Mouse (Mus musculus) cerebellum, adult 9-11 months (tissue): ENCODE results near the gene Meaf6.
A peak's percentile ranks its signal among the peaks of the same experiment; 100 is the strongest.

Experiments
- DNase-seq: peaks from one replicate; pipeline ENCODE4 v3.0.0; 2022

Meaf6 gene

GRCm38 (mm10) chr4:125116090-125116861 lies 31.3 kb downstream of the Meaf6 start:
- peak; percentile 81 for DNase-seq

- DNase-seq: no peak
These were observed 32.0 kb downstream of the Meaf6 start for GRCm38 (mm10) chr4:125116929-125117328.

DNA sequence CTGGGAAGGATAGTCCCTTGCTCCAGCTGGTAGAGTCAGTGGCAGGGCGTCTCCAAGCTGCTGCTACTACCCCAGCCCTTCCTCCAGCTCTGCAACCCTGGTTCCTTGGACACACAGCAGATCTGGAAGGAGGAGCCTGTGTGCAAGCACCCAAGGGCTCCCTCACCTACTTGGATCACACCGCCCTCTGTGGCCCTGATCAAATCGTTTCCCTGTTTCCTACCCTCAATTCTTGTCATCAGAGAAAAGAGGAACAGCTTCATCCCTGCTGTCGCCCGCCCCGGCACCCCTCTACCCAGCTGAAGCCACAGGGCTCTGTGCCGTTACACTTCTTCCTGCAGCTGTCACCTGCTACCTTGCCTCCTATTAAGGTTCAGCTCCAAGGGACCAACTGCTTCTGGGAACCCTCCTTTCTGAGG lies 33.0 kb downstream of the Meaf6 start:
- DNase-seq: no peak

DNA sequence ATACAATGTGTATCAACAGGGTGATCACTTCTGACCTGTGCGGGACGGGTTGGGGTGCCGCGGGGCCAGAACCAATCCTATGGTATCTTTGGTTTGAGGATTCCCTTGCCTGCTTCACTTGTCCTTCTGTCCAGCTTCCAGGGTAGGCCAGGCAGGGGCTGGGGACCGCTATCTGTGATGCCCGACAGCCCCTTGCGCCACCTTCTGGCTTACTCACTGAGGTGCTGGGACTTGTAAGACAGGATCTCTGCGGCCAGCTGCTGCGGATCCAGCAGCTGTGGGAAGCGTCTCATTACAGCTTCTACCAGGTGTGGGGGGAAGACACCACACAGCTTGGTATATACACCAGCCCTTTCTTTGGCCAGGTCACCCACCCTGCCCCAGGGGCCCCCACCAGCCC lies 34.1 kb downstream of the Meaf6 start:
- no peak for DNase-seq

- no peak for DNase-seq
These were observed 34.8 kb downstream of the Meaf6 start for GRCm38 (mm10) chr4:125119721-125120120.

DNA sequence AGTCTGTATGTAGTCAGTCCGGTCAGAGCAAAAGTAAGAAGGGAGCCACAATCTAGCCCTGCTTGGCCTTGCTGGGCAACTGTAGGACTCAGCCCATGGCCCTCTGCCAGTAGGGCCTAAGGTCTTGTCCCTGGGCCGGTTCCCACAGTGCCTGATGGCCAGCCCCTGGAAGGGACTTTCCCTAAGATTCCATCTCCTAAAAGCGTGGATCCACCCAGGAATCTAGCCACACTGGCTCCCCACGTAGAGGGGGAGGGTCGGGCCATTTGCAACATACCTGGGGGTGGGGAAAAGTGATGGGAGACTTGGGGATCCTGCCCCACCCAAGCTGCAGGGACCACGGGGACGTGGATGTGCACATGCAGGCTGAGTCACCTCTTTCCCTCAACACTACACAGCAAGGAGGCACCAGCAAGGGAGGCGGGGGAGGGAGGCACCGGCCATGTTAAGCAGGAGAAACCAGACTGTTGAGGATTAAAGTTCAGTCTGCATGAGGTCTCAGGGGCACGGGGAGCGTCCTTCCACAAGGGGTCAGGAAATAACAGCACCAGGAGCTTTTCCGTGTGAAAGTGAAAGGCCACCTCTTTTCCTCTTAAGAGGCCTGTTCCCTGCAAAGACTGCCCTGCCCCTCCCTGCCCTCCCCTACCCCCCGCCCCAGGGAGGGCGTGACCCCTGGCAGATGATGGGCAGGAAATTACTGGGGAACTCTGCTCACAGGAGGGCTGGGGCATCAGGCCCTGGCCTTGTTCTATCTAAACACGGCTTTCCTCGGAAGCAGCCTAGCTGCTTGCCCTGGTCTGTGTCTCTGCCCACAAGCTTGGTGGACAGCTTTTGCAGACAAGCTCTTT lies 37.7 kb downstream of the Meaf6 start:
- no peak for DNase-seq

DNA sequence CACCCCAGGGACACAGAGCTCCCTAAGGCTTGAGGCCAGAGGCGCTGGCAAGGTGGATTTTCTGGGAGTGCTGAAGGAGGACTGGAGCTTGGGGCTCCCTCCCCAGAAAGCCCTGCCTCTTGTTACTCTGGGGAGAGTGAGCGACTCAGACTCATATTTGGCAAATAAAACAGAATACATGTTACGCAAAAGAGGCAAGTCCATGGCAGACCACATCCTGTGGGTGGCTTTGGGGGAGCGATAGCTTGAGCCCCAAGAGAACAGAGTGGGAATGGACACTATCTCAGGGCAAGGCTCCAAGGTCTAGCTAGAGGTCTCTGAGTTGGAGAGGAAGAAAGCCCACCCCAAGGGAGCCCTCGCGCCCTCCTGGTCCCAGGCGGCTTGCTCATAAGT lies 38.3 kb downstream of the Meaf6 start:
- no peak for DNase-seq

GRCm38 (mm10) chr4:125124424-125125209 lies 39.7 kb downstream of the Meaf6 start:
- DNase-seq: no peak

DNA sequence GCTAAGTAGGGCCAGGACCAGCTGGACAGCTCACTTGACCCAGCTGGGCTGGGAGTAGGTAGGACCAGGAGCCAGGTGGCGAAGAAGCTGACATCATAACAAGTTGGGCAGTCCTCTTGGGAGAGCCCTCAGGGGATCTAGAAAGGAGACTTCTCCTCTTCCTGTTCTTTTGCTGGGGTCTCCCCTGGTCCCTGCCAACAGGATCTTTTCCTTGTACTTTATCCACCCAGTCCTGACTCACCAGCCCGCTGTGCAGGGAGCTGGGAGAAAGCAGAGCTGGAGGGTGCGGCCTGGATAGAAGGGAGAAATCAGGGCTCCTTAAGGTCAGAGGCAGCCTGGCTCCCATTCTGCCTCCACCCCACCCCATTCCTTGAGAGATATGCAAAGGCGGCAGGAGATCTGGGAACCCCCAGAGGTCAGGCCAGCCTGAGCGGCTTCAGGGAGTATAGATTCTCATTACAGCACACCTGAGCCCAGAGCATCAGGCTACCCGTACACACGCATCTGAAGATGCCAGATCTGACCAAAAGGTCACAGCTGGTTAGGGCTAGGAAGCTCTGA lies 40.5 kb downstream of the Meaf6 start:
- no peak for DNase-seq

- no peak for DNase-seq
These were observed 41.3 kb downstream of the Meaf6 start for GRCm38 (mm10) chr4:125126186-125126585.

DNA sequence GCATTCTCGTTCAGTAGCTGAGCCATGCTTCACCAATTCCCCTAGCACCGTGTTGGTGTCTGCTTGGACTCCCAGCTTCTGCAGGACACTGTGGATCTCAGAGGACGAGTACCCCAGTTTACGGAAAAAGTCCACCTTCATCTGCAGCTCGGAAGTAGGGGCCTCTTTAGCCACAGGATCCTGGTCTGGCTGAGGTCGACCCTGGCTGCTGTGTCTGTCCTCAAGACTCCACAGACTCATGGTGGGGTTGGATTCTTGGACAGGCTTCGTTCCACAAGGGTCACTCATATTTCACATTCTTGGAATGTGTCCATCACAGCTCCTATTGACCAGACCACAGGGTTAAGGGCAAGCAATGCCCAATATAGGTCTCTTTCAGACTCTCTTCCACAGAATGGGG lies 41.8 kb downstream of the Meaf6 start:
- no peak for DNase-seq

DNA sequence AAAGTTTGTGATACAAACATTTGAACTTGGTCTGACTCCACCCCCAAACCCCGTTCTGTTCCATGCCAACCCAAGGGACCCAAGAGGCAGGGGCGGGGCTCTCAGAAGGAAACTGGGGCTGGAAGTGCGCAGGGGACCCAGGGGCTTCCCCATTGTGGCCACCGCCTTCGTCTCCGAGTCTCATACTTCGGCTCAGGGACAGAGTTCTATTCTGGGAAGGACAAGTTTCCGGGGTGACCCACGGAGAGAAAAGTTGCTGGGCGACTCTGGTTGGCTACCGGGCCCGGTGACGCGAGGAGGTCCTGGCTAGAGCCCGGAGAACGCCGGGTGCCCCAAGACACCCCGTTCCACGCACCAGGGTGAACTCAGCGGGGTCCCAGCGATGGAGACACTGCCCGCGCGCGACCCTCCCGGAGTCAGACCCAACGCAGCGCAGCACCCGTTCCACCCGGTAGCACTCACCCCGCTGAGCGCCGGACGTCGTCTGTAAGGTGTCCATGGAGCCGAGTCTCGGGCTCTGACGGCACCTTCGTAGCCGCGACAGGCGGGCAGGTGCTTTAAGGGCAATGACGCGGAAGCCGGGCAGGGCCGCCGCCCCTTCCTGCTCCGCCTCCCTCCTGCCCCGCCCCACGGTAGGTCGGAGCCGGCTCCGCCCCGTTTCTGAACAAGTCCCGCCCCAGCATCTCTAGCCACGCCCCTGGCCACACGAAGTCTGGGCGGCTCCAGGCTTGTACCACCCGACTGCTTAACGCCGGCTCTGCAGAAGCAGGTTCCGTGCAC lies 42.6 kb downstream of the Meaf6 start, which contains the start of gene Zc3h12a:
Zc3h12a (minus strand) TSS at position 536 of the 780 bp plus-strand sequence.
- DNase-seq: peak; percentile 46

- DNase-seq: no peak
These were observed 46.6 kb downstream of the Meaf6 start for GRCm38 (mm10) chr4:125131493-125131892.

DNA sequence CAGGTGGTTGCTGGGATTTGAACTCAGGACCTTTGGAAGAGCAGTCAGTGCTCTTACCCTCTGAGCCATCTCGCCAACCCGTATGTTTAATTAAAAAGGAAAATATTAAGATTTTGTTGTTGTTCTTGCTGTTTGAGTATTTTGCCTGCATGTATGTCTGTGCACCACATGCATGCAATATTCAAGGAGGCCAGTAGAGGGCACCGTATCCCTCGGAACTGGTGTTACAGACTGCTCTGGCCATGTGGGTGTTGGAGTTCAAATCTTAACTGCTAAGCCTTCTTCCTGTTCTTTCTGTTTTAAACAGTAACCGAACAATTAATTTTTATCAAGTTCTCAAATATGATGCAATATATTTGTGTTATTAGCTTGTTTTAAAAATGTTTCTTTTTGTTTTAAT lies 47.5 kb downstream of the Meaf6 start:
- no peak for DNase-seq

GRCm38 (mm10) chr4:125134192-125134591 lies 49.3 kb downstream of the Meaf6 start:
- no peak for DNase-seq

DNA sequence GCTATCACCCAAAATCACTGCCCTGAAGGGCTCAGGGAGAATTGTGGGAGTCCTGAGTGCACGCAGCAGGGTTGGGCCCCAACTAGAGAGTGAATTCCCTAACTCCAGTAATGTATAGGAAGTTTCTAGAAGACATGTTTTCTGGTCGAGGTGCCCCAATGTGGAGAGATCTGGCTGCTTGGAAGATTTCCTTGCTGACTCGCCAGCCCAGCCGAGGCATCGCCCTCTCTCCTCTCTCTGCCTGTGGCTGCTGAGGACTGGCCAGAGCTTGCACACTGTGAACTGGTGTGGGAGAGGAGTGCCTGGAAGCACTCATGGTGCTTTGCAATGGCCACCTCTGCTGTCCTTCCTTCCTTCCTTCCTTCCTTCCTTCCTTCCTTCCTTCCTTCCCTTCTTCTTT lies 49.7 kb downstream of the Meaf6 start:
- no peak for DNase-seq

DNA sequence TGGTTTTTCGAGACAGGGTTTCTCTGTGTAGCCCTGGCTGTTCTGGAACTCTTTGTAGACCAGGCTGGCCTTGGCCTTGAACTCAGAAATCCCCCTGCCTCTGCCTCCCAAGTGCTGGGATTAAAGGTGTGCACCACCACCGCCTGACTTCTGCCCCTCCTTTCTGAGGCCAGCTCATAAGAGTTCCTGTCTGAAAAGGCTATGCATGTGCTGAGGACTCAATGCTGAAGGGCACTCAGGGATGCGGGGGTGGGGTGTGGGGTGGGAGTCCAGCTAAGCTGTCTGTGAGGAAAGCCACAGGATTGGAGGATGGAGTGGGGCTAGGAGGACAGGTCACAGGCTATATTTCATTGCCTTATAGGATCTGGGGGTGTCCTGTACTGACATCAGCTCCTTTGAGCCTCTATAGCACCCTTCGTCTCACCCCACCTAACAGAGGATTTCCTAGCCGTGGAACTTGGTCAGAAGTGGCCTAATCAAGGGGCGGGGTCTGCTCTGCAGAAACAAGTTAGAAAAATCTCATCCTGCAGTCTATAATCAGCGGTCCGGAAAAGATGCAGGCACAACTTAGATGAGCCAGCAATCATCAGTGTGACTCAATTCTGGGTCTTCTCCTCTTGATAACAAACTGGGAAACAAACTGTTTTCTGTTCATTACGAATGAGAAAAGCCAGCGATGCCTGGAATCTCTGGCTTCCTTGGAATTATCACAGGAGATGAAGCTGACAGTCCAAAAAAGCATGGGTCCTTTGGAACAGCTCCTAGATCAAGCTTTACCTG lies 50.3 kb downstream of the Meaf6 start:
- DNase-seq: no peak

- DNase-seq: no peak
These were observed 51.5 kb downstream of the Meaf6 start for GRCm38 (mm10) chr4:125136303-125136888.

DNA sequence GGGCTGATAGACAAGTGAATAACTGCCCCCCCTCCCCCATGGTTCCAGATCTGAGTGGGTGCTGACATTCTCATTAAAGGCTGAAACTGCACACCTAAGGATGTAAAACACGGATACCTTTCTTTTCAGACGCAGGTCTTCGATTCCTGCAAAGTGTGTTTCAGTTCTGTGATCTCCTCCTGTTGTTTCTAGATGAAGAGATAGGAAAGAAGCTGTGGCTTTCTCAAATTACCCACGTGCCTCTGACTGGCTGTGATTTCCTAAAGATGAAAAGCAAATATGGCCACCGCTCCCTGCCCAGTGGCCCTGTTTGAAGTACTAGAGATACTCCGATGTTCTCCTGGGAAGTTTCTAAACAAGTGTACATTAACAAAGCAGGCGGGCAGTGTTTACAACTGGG lies 53.4 kb downstream of the Meaf6 start:
- no peak for DNase-seq

- no peak for DNase-seq
These were observed 59.3 kb downstream of the Meaf6 start for GRCm38 (mm10) chr4:125144211-125144610.

DNA sequence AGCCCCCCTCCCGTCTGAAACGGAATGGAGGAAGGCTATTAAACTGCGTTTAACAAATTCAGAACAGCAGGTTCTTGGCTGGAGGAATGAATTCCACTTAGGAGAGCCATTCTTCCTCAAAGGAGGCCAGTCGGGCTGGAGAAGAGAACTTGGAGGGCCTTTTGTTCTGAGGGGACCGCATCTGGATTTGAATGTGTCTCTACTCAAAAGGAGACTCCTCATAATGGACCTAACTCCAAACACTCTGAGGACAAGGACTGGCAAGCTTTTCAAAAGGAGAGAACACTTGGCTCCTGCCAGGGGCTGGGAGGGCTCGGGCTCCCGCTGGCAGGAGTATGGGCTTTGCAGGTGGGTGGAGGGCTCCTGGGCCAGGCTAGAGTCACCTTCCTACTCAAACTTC lies 59.7 kb downstream of the Meaf6 start:
- DNase-seq: no peak
